Mouse (Mus musculus): ENCODE results near the gene Zfp536. TPM values are rescaled to one million over a fixed set of nuclear protein-coding genes. Genes with fewer than 3 reads are reported as not detected.

Gene Zfp536
- polyA plus RNA-seq, 1 experiment from 2014 or later, result 2.0 TPM

- Histone ChIP-seq H3K36me3 (no peaks in the 10 kb centered on the region), H3K27ac (no peak overlapping the region), H3K9me3 (no peaks in the 10 kb centered on the region), H3K4me1 (0 out of 2 replicates have a peak, but pooled peaks cover 3% of the 10 kb centered on the region), H3K4me3 (no peak overlapping the region), H3K27me3 (ENCODE audit: insufficient read depth, poor library complexity, severe bottlenecking) (no peaks in the 10 kb centered on the region; the same call in 1 of the 2 replicates)
- 64% methylated on average over 3 of the region's 3 CpGs for WGBS
- DNase-seq (ENCODE audit: low spot score), result peak; percentile 19
Observed at GRCm38 (mm10) chr7:37437887-37438286, 335.6 kb downstream of the Zfp536 start.

DNA sequence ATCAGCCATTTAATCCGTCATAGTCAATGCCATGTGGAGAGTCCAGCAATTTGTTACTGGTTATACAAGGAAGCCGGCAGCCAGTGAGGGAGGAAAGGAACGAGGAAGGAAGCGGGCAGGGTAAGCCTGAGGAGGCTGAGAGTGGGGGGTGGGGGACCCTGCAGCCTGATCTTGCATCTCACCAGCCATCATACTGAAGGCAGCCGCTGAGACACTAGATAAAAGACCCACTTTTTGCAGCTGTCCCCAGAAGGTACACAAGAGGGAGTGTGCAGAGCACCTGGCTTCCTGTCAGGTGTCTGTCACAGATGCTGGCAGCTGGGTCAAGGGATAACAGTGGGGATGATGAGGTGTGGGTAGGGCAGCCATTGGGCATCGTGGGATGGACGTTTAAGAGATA, 340.3 kb downstream of the Zfp536 start:
- H3K4me3 ChIP-seq, result no peak overlapping the region
- H3K36me3 ChIP-seq, result no peaks in the 10 kb centered on the region
- H3K27ac ChIP-seq, result no peak overlapping the region
- H3K9me3 ChIP-seq, result no peaks in the 10 kb centered on the region
- no peak for DNase-seq (ENCODE audit: low spot score)
- WGBS, result 66% methylated on average over 7 of the region's 7 CpGs
- 0 out of 2 replicates have a peak, but pooled peaks cover 3% of the 10 kb centered on the region for H3K4me1 ChIP-seq
- no peaks in the 10 kb centered on the region; the same call in 1 of the 2 replicates for H3K27me3 ChIP-seq (ENCODE audit: insufficient read depth, poor library complexity, severe bottlenecking)

DNA sequence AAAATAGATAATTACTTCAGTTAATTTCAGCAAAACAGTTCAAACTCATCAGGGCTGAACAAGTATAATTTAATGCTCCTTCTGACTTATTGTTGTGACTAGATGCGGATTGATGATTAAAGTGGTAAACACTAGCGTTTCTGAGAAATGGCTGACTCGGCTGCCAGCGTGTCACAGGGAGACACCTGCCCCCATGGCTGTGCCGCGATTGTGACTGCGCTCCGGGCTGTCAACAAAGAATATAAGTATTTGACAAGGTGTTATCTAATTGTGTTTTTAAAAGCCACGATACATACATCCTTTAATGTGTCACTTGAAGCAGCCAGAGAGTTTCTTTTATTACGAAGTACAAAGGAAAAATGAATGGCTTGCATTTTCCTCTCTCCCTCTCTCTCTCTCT, 342.0 kb downstream of the Zfp536 start:
- Histone ChIP-seq H3K4me1 (0 out of 2 replicates have a peak, but pooled peaks cover 3% of the 10 kb centered on the region), H3K36me3 (no peaks in the 10 kb centered on the region), H3K4me3 (no peak overlapping the region), H3K9me3 (no peaks in the 10 kb centered on the region), H3K27me3 (ENCODE audit: insufficient read depth, poor library complexity, severe bottlenecking) (no peaks in the 10 kb centered on the region; the same call in 1 of the 2 replicates), H3K27ac (no peak overlapping the region)
- peak; percentile 25 for DNase-seq (ENCODE audit: low spot score)
- 83% methylated on average over 10 of the region's 10 CpGs for WGBS

DNA sequence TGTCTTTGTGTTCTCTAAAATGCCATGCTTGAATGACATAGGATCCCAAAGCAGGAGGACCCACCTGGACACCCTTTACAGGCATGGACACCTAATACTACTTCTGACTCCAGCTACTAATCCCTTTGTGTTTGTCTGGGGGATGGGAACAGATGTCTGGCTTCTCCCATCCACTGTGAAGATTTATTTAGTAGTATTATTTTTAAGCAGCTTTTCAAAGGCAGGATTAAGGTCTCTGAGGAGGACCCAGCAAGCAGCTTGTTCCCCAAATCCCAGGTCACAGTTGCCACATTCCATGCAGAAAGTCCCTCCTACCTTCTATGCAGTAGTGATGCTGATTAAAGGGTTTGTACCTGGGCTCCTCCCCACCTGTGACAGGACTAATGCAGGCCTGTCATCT, 347.4 kb downstream of the Zfp536 start:
- Histone ChIP-seq H3K4me1 (no peaks in the 10 kb centered on the region), H3K4me3 (no peak overlapping the region), H3K27ac (no peak overlapping the region), H3K9me3 (no peaks in the 10 kb centered on the region), H3K36me3 (no peaks in the 10 kb centered on the region), H3K27me3 (ENCODE audit: insufficient read depth, poor library complexity, severe bottlenecking) (no peaks in the 10 kb centered on the region)
- DNase-seq (ENCODE audit: low spot score), result no peak

GRCm38 (mm10) chr7:37422966-37423365, 350.5 kb downstream of the Zfp536 start:
- DNase-seq (ENCODE audit: low spot score), result peak; percentile 7
- Histone ChIP-seq H3K27ac (no peak overlapping the region), H3K9me3 (no peaks in the 10 kb centered on the region), H3K4me3 (no peak overlapping the region), H3K27me3 (ENCODE audit: insufficient read depth, poor library complexity, severe bottlenecking) (no peaks in the 10 kb centered on the region), H3K36me3 (no peaks in the 10 kb centered on the region), H3K4me1 (no peaks in the 10 kb centered on the region)
- WGBS, result 58% methylated on average over 2 of the region's 2 CpGs

Other genes with a start within 250 kb of the Zfp536 start
- gene Uri1, start 249.9 kb upstream of the Zfp536 start, polyA plus RNA-seq (2016; fragmentation: Nextera tagmentation; extraction: Ambion mirVana), result 39.7 and 46.9 TPM in 2 replicates

Data from heart, embryonic 10.5 days (tissue).